Mouse (Mus musculus) E14TG2a.4 (cell line): ENCODE measurements around the gene Psap.
"Not testable (repeated sequence)": the region's sequence is repeated elsewhere in the genome, so short reads cannot be mapped to it uniquely, and the experiment has no call there.

Experiments
- H3K27me3 ChIP-seq: 2 replicates; pipeline ENCODE4 v1.6.1; 2014; ENCODE audit warnings: low read length, control low read depth; ENCODE audit not compliant: insufficient read depth
- H3K36me3 ChIP-seq: 2 replicates; pipeline ENCODE4 v1.6.1; 2014; ENCODE audit warnings: low read length, control low read depth; ENCODE audit not compliant: insufficient read depth
- H3K4me1 ChIP-seq: replicated peaks from 2 replicates; pipeline ENCODE4 v1.6.1; 2014; ENCODE audit warnings: low read depth, low read length, control low read depth
- H3K4me3 ChIP-seq: replicated peaks from 2 replicates; pipeline ENCODE4 v1.5.1; 2014; ENCODE audit warnings: mild to moderate bottlenecking, low read length
- H3K9me3 ChIP-seq: 2 replicates; pipeline ENCODE4 v1.6.1; 2014; ENCODE audit warnings: low read length, control low read depth
- CTCF ChIP-seq: conservative IDR thresholded peaks from 2 replicates; pipeline ENCODE4 v1.5.1; 2014; ENCODE audit warnings: low read length
- NANOG ChIP-seq: IDR thresholded peaks from 2 replicates; pipeline ENCODE4 v1.6.1; 2014; ENCODE audit warnings: borderline replicate concordance, low read length, mixed read lengths
- POU5F1 ChIP-seq: IDR thresholded peaks from 2 replicates; pipeline ENCODE4 v1.6.1; 2014; ENCODE audit warnings: low read length, borderline replicate concordance

Psap gene

DNA sequence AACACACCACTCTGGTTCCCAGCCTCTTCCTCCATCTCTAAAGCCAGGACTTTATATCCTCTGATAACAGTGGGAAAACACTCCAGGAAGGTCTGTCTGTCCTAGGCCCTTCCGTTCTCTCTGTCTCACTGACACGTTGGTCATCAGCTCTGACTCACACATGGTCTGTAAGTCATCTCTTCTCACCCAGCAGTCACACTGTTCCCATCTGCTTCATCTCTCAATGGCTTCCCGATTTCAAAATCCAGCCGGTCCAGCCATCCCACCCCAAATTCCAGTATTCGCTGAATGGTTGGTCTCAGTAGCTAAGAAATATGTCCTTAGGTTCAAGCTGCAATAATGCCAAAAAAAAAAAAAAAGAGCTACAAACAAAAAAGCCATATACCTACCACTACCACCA lies 33.5 kb upstream of the Psap start:
- Histone ChIP-seq H3K9me3 (peaks cover 11% of the 10 kb centered on the region), H3K4me1 (peaks cover 29% of the 10 kb centered on the region), H3K4me3 (no peak overlapping the region), H3K27me3 (no peaks in the 10 kb centered on the region), H3K36me3 (no peaks in the 10 kb centered on the region)
- no peak for TF ChIP-seq NANOG
- TF ChIP-seq CTCF, result no peak
- TF ChIP-seq POU5F1, result no peak

DNA sequence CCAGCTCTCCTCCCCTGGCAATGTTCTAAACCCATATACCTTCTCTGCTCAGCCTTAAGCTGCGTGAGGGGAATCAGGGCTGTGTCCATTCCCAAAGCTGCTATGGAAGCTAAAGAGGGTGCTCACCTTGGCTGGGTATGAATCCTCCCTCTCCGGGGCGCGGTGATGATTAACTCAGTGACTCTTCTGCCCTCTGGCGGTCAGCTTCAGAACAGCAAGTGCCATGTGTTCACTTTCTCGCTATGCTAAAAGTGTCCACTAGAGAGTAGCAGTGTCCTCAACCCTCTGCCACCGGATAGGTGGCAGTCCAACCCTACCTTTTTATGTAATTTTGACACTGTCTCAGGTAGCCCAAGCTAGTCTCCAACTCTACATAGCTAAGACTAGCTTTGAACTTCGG lies 32.4 kb upstream of the Psap start:
- Histone ChIP-seq H3K4me1 (peaks cover 23% of the 10 kb centered on the region), H3K27me3 (no peaks in the 10 kb centered on the region), H3K9me3 (peaks cover 11% of the 10 kb centered on the region), H3K36me3 (no peaks in the 10 kb centered on the region), H3K4me3 (no peak overlapping the region)
- TF ChIP-seq NANOG, result no peak
- TF ChIP-seq POU5F1, result no peak
- TF ChIP-seq CTCF, result peak; percentile 95

DNA sequence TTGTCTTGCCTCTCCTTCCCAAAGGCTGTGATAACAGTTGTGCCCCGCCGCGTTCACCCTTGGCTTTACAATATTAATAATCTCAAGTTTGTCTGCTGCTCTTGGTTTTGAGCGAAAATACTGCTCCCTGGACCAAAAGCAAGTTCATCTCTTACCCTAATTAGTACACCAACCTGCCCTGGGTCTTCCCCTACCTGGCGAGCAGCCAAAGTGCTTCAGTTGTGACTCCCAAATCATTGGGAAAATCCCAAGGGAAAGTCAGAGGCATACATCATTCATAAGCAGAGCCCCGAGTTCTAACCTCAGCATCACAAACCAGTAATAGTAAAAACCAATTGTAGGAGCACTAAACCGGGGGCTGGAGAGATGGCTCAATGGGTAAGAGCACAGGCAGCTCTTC lies 31.8 kb upstream of the Psap start:
- H3K4me1 ChIP-seq, result peaks cover 26% of the 10 kb centered on the region
- H3K27me3 ChIP-seq, result no peaks in the 10 kb centered on the region
- H3K36me3 ChIP-seq, result no peaks in the 10 kb centered on the region
- no peak overlapping the region for H3K4me3 ChIP-seq
- peaks cover 11% of the 10 kb centered on the region for H3K9me3 ChIP-seq
- TF ChIP-seq NANOG (no peak), POU5F1 (no peak)

- Histone ChIP-seq H3K9me3 (peaks cover 11% of the 10 kb centered on the region), H3K27me3 (no peaks in the 10 kb centered on the region), H3K4me1 (peaks cover 23% of the 10 kb centered on the region), H3K4me3 (no peak overlapping the region), H3K36me3 (no peaks in the 10 kb centered on the region)
- peak; percentile 93 for TF ChIP-seq CTCF
- TF ChIP-seq POU5F1, result no peak
- TF ChIP-seq NANOG, result no peak
Measured at GRCm38 (mm10) chr10:60246519-60246918, 30.9 kb upstream of the Psap start.

GRCm38 (mm10) chr10:60248345-60248744 lies 29.1 kb upstream of the Psap start:
- H3K4me1 ChIP-seq, result peaks cover 40% of the 10 kb centered on the region
- H3K4me3 ChIP-seq, H3K27me3 ChIP-seq, H3K36me3 ChIP-seq, H3K9me3 ChIP-seq: not testable (repeated sequence)

DNA sequence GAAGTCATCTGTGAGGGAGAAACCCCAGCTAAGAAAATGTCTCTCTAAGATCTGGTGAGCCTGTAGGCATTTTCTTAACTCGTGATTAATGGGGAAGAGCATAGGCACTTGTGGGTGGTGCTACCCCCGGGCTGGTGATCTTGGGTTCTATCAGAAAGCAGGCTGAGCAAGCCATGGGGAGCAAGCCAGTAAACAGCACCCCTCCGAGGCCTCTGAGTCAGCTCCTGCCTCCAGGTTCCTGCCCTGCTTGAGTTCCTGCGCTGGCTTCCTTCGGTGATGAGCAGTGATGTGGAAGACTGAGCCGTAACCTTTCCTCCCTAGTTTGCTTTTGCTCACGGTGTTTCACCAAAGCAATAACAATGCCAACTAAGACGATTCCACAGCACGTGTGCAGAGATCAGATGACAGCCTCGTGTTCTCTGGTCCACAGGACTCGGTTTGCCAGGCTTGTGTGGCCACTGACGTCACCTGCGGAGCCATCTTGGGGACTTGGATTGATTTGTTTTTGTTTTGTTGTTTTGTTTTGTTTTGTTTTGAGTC lies 26.9 kb upstream of the Psap start:
- Histone ChIP-seq H3K4me3 (no peak overlapping the region), H3K4me1 (peaks cover 38% of the 10 kb centered on the region), H3K9me3 (no peaks in the 10 kb centered on the region), H3K36me3 (no peaks in the 10 kb centered on the region), H3K27me3 (no peaks in the 10 kb centered on the region)
- no peak for TF ChIP-seq POU5F1

DNA sequence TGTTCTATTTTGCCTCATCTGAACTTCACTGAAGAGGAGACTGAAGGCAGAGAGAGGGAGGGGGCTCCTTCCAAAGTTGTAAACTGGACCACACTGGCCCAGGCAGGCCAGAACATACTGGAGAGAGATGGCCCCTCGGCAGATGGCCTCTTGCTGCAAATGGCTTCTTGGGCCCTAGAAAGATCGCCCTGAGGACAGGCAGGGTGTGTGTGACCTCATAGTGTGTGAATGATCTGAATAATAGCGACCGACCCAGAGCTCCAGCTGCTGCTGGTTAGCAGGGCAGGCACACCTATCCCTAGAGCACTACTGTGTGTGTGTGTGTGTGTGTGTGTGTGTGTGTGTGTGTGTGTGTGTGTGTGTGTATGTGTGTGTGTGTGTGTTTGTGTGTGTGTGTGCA lies 25.2 kb upstream of the Psap start:
- H3K4me3 ChIP-seq, result no peak overlapping the region
- H3K36me3 ChIP-seq, result no peaks in the 10 kb centered on the region
- TF ChIP-seq POU5F1, result no peak
- peaks cover 9% of the 10 kb centered on the region; the same call in 1 of the 2 replicates for H3K27me3 ChIP-seq
- H3K9me3 ChIP-seq, result no peaks in the 10 kb centered on the region
- H3K4me1 ChIP-seq, result peaks cover 36% of the 10 kb centered on the region

DNA sequence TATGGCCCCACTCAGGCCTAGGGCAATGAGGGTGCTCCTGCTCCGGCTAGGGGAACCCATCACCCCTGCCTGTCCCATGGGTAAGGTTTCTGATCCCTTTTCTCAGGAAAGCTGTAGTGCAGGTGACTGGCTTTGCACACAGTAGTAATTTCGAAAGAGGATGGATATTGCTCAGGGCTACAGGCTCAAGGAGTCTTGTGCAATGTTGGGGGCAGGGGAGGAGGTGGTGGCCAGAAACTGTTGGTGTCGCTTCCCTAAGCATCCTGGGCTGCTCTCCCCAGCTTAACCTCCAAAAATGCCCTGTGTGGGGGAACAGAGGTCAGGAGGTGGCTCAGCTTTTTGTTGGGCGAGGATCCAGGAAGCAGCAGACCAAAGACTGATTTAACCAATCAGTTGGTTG lies 24.8 kb upstream of the Psap start:
- H3K36me3 ChIP-seq, result no peaks in the 10 kb centered on the region
- peaks cover 9% of the 10 kb centered on the region; the same call in 1 of the 2 replicates for H3K27me3 ChIP-seq
- TF ChIP-seq NANOG, result no peak
- TF ChIP-seq POU5F1, result no peak
- TF ChIP-seq CTCF, result no peak
- peaks cover 40% of the 10 kb centered on the region for H3K4me1 ChIP-seq
- no peaks in the 10 kb centered on the region for H3K9me3 ChIP-seq
- no peak overlapping the region for H3K4me3 ChIP-seq

DNA sequence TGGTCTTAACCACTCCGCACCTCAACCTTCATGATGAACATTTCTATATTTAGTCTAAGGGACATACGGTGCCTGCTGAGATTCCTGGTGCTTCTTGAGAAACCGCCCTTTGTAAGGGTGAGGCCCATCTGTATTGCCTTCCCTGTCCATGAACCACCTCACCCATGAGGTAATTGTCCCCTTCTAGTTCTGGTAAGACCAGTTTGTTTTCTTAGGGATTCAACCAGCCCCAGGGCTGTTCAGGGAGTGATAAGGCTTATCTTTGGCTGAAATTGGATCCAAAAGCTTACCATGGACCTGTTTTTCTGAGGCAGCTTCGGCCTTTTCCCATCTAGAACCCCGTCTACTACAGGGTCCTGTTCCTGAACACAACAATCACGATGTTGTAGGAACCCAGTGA lies 21.3 kb upstream of the Psap start:
- H3K4me3 ChIP-seq, result no peak overlapping the region
- no peaks in the 10 kb centered on the region for H3K9me3 ChIP-seq
- peaks cover 20% of the 10 kb centered on the region; the same call in 1 of the 2 replicates for H3K27me3 ChIP-seq
- H3K4me1 ChIP-seq, result peaks cover 38% of the 10 kb centered on the region
- no peaks in the 10 kb centered on the region for H3K36me3 ChIP-seq
- TF ChIP-seq NANOG (no peak), CTCF (no peak), POU5F1 (no peak)
